Mouse (Mus musculus) embryo, embryonic 11.5 days (tissue): ENCODE measurements at regions not wholly inside any gene's neighbourhood (a gene's known extent, or its start where the extent isn't known, plus 50 kb on each side); places are given as distances from the start of the nearest gene placed in this dataset.
"Not testable (repeated sequence)": the region's sequence is repeated elsewhere in the genome, so short reads cannot be mapped to it uniquely, and the experiment has no call there.

Experiments
- DNase-seq: peaks from one replicate; pipeline ENCODE4 v3.0.0-alpha.2; 2012; ENCODE audit warnings: low read depth, low spot score

GRCm38 (mm10) chr6:6388835-6389440 is 172.0 kb upstream of the Slc25a13 start:
- DNase-seq: no peak

- no peak for DNase-seq
Observed at GRCm38 (mm10) chr6:6387571-6387970, 170.6 kb upstream of the Slc25a13 start.

- no peak for DNase-seq
Observed at GRCm38 (mm10) chr6:6384971-6385370, 168.0 kb upstream of the Slc25a13 start.

GRCm38 (mm10) chr6:6384441-6384840 is 167.5 kb upstream of the Slc25a13 start:
- DNase-seq: no peak

GRCm38 (mm10) chr6:6372421-6372820 is 155.4 kb upstream of the Slc25a13 start:
- DNase-seq: no peak

- DNase-seq: no peak
Observed at GRCm38 (mm10) chr6:6371444-6372093, 154.6 kb upstream of the Slc25a13 start.

- no peak for DNase-seq
Observed at GRCm38 (mm10) chr6:6364037-6364436, 147.1 kb upstream of the Slc25a13 start.

GRCm38 (mm10) chr6:6362678-6363354 is 145.8 kb upstream of the Slc25a13 start:
- DNase-seq: no peak

- DNase-seq: not testable (repeated sequence)
Observed at GRCm38 (mm10) chr6:6361181-6361580, 144.2 kb upstream of the Slc25a13 start.

- DNase-seq: no peak
Observed at GRCm38 (mm10) chr6:6357477-6357876, 140.5 kb upstream of the Slc25a13 start.

GRCm38 (mm10) chr6:6356967-6357366 is 140.0 kb upstream of the Slc25a13 start:
- DNase-seq: no peak

- no peak for DNase-seq
Observed at GRCm38 (mm10) chr6:6335251-6335650, 118.3 kb upstream of the Slc25a13 start.

GRCm38 (mm10) chr6:6330271-6330670 is 113.3 kb upstream of the Slc25a13 start:
- no peak for DNase-seq

GRCm38 (mm10) chr6:6325516-6325915 is 108.5 kb upstream of the Slc25a13 start:
- no peak for DNase-seq

GRCm38 (mm10) chr6:6316725-6317124 is 99.8 kb upstream of the Slc25a13 start:
- no peak for DNase-seq

- DNase-seq: no peak
Observed at GRCm38 (mm10) chr6:6313171-6313570, 96.2 kb upstream of the Slc25a13 start.

- DNase-seq: no peak
Observed at GRCm38 (mm10) chr6:6310213-6310612, 93.2 kb upstream of the Slc25a13 start.

GRCm38 (mm10) chr6:6307618-6308017 is 90.6 kb upstream of the Slc25a13 start:
- DNase-seq: no peak

GRCm38 (mm10) chr6:6303767-6304166 is 86.8 kb upstream of the Slc25a13 start:
- DNase-seq: no peak

- DNase-seq: no peak
Observed at GRCm38 (mm10) chr6:6301001-6301510, 84.1 kb upstream of the Slc25a13 start.

- no peak for DNase-seq
Observed at GRCm38 (mm10) chr6:6298867-6299852, 82.2 kb upstream of the Slc25a13 start.
